Mouse (Mus musculus) mesoderm, embryonic 11.5 days (tissue): Measurements from ENCODE around the gene Spc24.
"Not testable (repeated sequence)": the region's sequence is repeated elsewhere in the genome, so short reads cannot be mapped to it uniquely, and the experiment has no call there.

Experiments
- DNase-seq: peaks from one replicate; pipeline ENCODE4 v3.0.0-alpha.2; 2012; ENCODE audit warnings: low read depth, low spot score

Gene Spc24

DNA sequence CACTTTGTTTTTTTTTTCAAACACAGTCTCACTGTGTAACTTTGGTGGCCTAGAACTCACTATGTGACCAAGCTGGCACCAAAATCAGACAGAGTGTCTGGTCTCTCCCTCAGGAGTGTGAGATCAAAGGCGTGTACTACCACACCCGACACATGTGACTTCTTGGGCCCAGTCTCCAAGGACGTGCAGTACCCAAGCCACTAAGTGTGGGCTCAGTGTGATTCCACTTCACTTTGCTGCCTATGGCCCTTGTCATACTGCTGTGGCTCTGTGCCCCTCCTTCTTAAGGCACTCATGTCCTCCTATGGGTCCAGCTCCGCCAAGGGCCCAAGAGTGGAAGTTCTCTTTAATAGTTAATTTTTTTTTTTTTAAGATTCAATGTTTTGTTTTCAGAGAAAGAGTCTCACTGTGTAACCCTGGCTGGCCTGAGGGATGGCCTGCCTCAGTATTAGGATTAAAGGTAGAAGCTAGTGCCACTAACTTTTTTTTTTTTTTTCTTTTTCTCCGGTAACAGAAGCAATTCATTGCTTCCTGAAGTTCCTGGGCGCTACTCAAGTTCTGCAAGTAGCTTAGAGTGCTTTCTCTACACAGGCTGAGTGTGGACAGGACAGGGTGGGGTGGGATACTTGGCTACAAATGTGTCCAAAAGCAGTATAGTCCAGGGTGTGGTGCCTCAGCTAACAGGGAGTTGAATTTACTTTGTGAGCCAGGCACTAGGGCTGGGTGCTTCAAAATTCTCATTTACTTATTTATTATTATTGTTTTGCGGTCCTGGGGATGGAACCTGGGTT lies 24.6 kb upstream of the Spc24 start:
- no peak for DNase-seq

DNA sequence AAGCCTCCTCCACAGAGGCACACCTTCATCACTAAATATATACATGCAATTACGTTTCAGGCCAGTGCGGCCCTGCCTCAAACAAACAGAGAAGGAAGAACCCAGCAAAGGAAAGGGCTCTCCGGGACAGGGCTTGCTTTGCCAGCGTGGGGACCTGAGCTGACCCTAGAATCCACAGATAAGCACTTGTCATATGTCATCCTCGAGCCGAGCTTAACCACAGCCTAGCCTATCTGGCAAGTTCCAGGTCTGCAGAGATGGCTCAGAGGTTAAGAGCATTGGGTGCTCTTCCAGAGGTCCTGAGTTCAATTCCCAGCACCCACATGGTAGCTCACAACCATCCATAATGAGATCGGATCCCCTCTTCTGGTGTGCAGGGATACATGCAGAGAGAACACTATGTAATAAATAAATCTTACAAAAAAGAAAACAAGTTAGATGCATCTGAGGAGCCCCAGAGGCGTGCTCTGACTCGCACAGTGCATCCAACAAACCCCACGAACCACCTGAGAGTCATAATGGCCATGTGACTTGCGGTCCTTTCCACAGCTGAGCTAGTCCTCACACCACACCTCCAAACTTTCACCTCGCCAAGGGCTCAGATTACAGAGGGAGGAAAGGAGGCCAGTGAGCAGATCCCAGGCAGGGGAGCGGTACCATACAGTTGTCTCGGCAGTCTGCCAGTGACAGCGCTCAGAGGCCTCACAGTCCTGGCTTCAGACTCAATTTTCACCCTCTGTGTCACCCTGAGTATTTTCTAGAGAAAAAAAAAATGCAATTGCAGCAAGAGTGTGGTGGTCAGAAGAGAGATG lies 21.8 kb upstream of the Spc24 start:
- DNase-seq, result no peak

DNA sequence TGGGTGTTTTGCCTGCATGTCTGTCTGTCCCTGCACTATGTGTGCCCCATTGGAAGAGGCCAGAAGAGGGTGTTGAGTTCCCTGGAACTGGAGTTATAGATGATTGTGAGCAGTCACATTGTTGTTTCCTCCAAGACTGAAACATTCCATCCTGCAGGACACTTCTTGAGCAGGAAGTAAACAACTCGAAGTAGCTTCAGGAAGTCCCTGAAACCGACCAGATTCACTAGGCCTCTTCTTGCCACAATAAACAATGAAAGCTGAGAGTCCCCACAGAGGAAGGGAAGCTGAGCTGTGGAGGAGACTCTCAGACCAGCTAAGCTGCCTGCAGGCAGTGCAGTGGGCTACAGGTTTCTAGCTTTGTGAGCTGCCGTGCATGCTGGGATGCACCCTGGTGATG lies 17.6 kb upstream of the Spc24 start:
- DNase-seq, result no peak

GRCm38 (mm10) chr9:21774353-21774752 lies 14.2 kb upstream of the Spc24 start:
- DNase-seq, result no peak

DNA sequence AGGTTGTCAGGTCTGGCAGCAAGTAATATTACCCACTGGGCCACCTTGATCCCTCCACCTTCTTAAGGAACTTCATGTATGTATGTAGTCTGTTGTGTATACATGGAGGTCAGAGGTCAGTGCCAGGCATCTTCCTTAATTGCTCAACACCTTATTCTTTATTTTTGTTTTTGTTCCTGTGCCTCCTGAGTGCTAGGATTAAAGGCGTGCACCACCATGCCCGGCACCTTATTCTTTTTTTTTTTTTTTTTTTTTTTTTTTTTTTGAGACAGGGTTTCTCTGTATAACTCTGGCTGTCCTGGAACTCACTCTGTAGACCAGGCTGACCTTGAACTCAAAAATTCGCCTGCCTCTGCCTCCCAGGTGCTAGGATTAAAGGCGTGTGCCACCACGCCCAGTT lies 13.3 kb upstream of the Spc24 start:
- DNase-seq, result not testable (repeated sequence)

- no peak for DNase-seq
Observed at GRCm38 (mm10) chr9:21769558-21770183, 9.6 kb upstream of the Spc24 start.

GRCm38 (mm10) chr9:21768511-21769411 lies 8.7 kb upstream of the Spc24 start:
- DNase-seq, result no peak

DNA sequence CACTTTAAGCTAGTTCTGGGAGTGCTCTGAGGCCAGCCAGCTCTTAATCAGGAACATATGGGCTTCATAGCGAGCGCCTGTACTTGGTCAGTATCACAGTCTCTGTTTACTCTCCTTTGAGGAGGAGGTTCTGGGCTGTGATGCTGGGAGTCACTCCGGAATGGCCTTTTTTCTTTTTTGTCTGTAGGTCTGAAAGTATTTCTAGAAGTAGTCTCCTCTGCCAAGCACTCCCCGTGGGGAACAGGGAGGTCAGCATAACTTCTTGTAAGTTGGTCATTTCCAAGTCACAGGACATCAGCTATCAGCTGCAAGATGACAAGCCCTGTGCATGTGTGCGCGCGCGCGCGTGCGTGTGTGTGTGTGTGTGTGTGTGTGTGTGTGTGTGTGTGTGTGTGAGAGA lies 7.8 kb upstream of the Spc24 start:
- peak; percentile 48 for DNase-seq

- no peak for DNase-seq
Observed at GRCm38 (mm10) chr9:21764084-21764999, 4.2 kb upstream of the Spc24 start.

GRCm38 (mm10) chr9:21762135-21762534 lies 2.0 kb upstream of the Spc24 start:
- no peak for DNase-seq

- peak; percentile 38 for DNase-seq
Observed at GRCm38 (mm10) chr9:21759718-21760117, 385 bp downstream of the Spc24 start.

DNA sequence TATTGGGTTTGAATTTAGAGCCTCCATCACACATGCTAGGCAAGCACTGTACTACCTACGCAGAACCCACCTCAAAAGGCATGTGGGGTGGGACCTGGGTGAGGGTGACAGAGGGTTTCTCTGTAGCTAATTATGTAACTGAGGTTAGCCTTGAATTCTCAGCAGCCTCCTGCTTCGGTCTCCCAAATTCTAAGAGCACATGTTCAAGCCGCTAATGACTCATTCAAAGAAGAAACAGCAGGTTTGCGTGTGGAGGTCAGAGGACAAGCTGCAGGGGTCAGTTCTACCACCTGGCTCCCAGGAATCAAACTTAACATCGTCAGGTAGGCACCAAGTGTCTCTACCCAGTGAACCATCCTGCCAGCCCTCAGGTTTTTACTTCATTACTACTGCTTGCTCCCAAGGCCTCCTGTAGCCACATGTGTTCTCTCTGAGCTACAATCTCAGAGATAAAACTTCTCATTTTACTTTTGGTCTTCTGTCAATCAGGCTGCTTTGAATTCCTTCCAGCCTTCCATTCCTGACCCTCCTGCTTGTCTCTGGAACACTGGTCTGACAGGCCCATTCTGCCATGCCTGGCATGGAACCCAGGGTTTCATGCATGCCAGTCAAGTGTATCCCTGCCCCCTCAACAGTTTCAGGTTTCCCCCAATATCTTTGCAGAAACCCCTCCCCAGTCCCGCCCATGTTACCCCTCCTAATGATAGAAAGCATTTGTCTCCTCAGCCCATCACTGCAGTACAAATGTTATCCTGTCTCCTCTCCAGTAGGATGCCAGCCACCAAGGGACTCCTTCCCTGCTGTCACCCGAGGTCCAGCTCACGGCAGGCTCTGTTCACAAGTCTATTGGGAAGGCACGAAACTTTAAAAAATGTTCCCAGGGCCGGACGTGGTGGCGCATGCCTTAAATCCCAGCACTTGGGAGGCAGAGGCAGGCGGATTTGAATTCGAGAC lies 1.2 kb downstream of the Spc24 start:
- no peak for DNase-seq

DNA sequence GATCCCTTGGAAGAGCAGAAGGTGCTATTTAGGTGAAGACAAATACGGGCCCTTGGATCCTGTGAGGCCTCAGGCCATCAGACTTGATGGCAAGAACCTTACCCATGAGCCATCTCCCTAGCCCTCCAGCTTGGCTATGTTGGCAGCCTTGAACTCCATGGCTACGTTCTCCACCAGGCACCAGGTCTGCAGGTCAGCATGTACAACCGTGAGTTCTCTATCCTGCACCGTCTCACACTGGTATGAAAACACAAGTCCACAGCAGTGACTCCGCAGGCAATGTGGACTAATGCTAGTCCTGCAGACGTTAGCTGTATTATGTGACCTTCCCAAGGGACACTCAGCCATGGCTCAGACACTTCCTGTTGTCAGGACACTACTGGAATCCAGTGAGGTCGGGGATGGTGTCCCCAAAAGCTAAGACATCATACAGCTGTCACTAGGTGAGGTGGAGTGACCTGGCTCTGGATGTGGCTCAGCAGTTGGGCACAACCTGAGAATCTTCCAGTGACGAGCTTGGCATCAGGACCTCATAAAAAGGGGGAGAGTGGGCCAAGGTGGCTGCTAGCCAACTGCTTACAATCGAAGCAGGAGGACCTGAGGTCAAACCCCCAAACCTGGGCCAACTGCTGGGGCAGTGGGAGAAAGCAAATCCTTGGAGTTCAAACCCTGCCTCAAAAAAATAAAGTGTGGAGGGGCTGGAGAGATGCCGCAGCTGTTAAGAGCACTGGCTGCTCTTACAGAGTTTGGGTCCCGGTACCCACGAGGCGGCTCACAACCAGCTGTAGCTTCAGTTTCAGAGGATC lies 5.4 kb downstream of the Spc24 start:
- no peak for DNase-seq

DNA sequence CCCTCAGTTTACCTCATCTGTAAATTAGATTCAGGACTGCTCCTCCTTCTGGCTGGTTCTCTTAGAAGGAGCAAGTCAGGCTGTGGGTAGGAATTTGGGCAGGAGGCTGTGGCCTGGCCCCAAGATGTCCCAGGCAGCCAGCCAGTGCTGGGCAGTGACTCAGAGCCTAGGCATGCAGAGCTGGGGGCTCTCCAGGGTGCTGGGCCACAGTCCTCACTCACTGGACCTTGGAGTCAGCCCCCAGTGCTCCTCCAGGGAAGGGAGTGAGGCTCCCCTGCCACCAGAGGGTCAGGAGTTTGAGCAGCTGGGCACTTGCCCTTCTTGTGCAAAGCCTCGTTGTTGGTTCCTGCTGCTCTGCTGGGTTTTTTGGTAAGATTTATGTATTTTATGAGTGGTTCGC lies 6.1 kb downstream of the Spc24 start:
- no peak for DNase-seq

- no peak for DNase-seq
Observed at GRCm38 (mm10) chr9:21752252-21752792, 7.8 kb downstream of the Spc24 start.

DNA sequence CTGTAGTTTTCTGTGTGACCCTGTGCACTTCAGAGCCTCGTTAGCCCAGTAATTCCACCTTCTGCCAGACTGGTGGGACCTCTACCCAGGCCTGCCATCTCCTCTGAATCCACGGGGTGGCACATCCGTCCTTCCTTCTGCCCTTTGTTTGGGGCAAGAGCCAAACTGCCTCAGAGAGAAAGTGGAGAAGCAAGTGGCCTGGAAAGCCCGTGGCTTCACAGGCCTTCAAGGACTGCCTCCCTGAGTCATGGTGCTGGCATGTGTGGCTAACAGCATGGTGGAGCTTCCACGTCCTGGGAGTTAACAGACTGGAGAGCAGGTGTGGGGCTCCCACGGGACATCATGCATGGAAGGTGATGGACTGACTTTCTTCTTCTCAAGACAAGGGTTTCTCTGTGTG lies 8.8 kb downstream of the Spc24 start:
- DNase-seq, result no peak

- DNase-seq, result no peak
Observed at GRCm38 (mm10) chr9:21750370-21750769, 9.7 kb downstream of the Spc24 start.
